Mouse (Mus musculus): Measurements from ENCODE around the gene Lrba. TPM values are rescaled to one million over a fixed set of nuclear protein-coding genes. Genes with fewer than 3 reads are reported as not detected.

Gene Lrba
- total and polyA plus RNA-seq, 3 experiments = 12.3 to 22.6 (median 13.8) TPM

DNA sequence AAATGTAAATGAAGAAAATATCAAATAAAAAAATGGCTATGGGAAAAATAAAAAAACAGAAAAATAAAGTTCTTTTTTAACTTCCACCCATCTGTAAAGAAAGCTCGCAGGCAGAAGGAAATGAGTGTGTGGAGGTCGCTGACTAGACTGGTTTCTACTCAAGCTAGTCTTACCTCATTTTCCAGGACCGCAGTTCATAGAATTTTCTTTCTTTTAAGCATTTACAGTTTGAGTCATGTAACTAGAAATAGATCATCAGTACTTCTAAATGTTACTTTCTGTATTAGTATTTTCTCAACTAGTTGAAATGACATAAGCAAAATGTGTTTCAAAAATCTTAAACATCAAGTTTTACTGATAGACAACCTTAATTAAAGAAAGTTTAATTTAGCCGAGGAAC is 10.2 kb upstream of the Lrba start (continued):
- TF ChIP-seq JUN (IDR thresholded peaks at IDR 0.05; ENCODE audit: insufficient read depth, low read depth, low read length) (peak; percentile 99), MAX (IDR thresholded peaks at IDR 0.05; ENCODE audit: low read length) (no peak), IRF4 (IDR thresholded peaks at IDR 0.05; ENCODE audit: low read depth, low read length) (peak; percentile 99), MAFK (IDR thresholded peaks at IDR 0.05; ENCODE audit: insufficient replicate concordance, low read length) (peak; percentile 95), PAX5 (IDR thresholded peaks at IDR 0.05; ENCODE audit: low read length) (no peak), TCF12 (IDR thresholded peaks at IDR 0.05; ENCODE audit: low read depth, low read length) (peak; percentile 74), CHD1 (IDR thresholded peaks at IDR 0.05; ENCODE audit: low read depth, low read length) (no peak), USF2 (conservative IDR thresholded peaks at IDR 0.05; ENCODE audit: low read depth, low read length) (no peak)

DNA sequence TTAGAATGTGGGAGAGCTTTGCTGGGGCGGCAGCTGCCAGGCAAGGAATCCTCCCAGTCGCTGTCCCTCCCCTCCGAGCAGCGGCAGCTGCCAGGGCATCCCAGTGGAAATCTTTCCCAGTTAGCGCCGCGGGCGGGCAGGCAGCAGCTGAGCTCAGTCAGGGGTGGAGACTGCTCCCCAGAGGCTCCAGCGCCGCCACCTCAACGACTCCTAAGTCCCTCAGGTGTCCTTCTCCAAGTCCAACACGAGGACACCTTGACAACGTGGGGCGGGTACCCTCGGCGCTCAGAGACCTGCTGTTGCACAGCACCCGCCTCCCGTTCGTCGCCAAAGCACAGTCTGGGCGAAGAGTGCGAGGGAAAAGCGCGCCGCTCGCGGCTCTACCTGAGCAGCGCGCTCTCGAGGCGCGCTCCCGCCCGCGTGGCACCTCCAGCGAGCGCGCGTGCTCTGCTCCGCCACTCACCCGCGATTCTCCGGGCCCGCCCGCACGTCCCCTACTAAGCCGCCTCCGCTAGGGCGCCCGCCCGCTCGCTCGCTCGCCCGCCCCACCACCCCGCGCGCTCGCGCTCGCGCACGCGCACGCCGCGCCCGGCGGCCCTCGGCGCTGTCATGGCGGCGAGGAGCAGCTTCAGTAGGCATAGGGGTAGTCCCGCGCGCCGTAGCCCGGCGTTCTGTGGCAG is 706 bp upstream of the Lrba start:
- TF ChIP-seq IRF4 (IDR thresholded peaks at IDR 0.05; ENCODE audit: low read depth, low read length) = 0 out of 2 replicates have a peak, but pooled peaks have one; percentile 28
- peak; percentile 69 for TF ChIP-seq ZMIZ1 (IDR thresholded peaks at IDR 0.05; ENCODE audit: low read depth, low read length)
- peak; percentile 0; the same call in 1 of the 2 replicates for TF ChIP-seq UBTF (IDR thresholded peaks at IDR 0.05; ENCODE audit: low read depth, low read length)
- TF ChIP-seq TBP (conservative IDR thresholded peaks at IDR 0.05; ENCODE audit: low read depth, low read length) = no peak
- TF ChIP-seq HCFC1 (IDR thresholded peaks at IDR 0.05; ENCODE audit: low read depth, low read length) = no peak
- TF ChIP-seq POLR2A (IDR thresholded peaks at IDR 0.05; ENCODE audit: low read depth, low read length) = peak; percentile 78
- TF ChIP-seq MAX (IDR thresholded peaks at IDR 0.05; ENCODE audit: low read length) = peak; percentile 51; the same call in 1 of the 2 replicates
- peak; percentile 55 for TF ChIP-seq MXI1 (IDR thresholded peaks at IDR 0.05; ENCODE audit: low read depth, low read length)
- TF ChIP-seq ELF1 (IDR thresholded peaks at IDR 0.05; ENCODE audit: low read depth, low read length) = peak; percentile 19
- TF ChIP-seq MAZ (IDR thresholded peaks at IDR 0.05; ENCODE audit: low read depth, low read length) = no peak
- no peak for TF ChIP-seq BHLHE40 (IDR thresholded peaks at IDR 0.05; ENCODE audit: low read depth, low read length)
- TF ChIP-seq MYC (IDR thresholded peaks at IDR 0.05; ENCODE audit: low read depth, low read length) = peak; percentile 66; the same call in 1 of the 2 replicates
- TF ChIP-seq TCF12 (IDR thresholded peaks at IDR 0.05; ENCODE audit: low read depth, low read length) = peak; percentile 75
- no peak for TF ChIP-seq MAFK (IDR thresholded peaks at IDR 0.05; ENCODE audit: insufficient replicate concordance, low read length)
- 0 out of 2 replicates have a peak, but pooled peaks have one; percentile 44 for TF ChIP-seq MEF2A (IDR thresholded peaks at IDR 0.05; ENCODE audit: borderline replicate concordance, low read depth, low read length)
- TF ChIP-seq NRF1 (IDR thresholded peaks at IDR 0.05; ENCODE audit: low read depth, low read length) = peak; percentile 88
- Histone ChIP-seq H3K9me3 (replicated peaks; ENCODE audit: low read length) (no peaks in the 10 kb centered on the region), H3K4me2 (ENCODE audit: insufficient read depth, low read depth, poor library complexity, severe bottlenecking) (peak overlapping the region; percentile 63; the same call in 1 of the 2 replicates), H3K4me3 (replicated peaks in 1 of 3; ENCODE audit: low read depth in 2 of 3, low read length in 2 of 3, poor library complexity in 1 of 3) (peak overlapping the region; percentile 69 to 92 (median 89)), H3K9ac (ENCODE audit: insufficient read depth, low read depth) (peak overlapping the region; percentile 82), H3K79me2 (replicated peaks; ENCODE audit: control insufficient read depth, extremely low read depth, insufficient read depth, poor library complexity, severe bottlenecking) (peaks cover 13% of the 10 kb centered on the region), H3K27ac (ENCODE audit: insufficient read depth, low read depth) (peak overlapping the region; percentile 88), H3K36me3 (replicated peaks in 1 of 2; ENCODE audit: control insufficient read depth in 1 of 2, insufficient read depth in 1 of 2, low read length in 1 of 2) (peaks cover 6 to 7% of the 10 kb centered on the region in 2 experiments), H3K27me3 (replicated peaks) (no peaks in the 10 kb centered on the region), H3K4me1 (ENCODE audit: control insufficient read depth in 1 of 2, insufficient read depth in 2 of 2) (peaks cover 3 to 7% of the 10 kb centered on the region in 2 experiments; a peak in 3 of 4 replicates)
- in situ Hi-C loops (cut with MboI; ENCODE audit: low pct_ligation_motif_present, low pct_unique_long_range_greater_than_20kb, low sequenced_read_pairs) (no loop called here), dilution Hi-C loops (cut with MboI; ENCODE audit: extremely low pct_ligation_motif_present, extremely low pct_unique_long_range_greater_than_20kb, low sequenced_read_pairs) (no loop called here)
- DNase-seq (ENCODE audit: extremely low read depth) = peak; percentile 71

All from CH12.LX (cell line).